Mouse (Mus musculus) thymus, postnatal 36 days (tissue): ENCODE results near the gene Gm11007.
"Not testable (repeated sequence)": the region's sequence is repeated elsewhere in the genome, so short reads cannot be mapped to it uniquely, and the experiment has no call there.

Source experiments
- DNase-seq, 2 experiments: peaks; one replicate each; pipeline ENCODE4 v3.0.0; 2022; ENCODE audit warnings: mixed read lengths in 2 of 2

Gene Gm11007

GRCm38 (mm10) chr2:175643678-175644077 lies at the start of gene Gm11007:
TSS of gene Gm11007 (plus strand) at chr2:175643978.
- not testable (repeated sequence) for DNase-seq
